Mouse (Mus musculus) intestine, postnatal 0 days (tissue): ENCODE measurements around the gene Mcm2. TPM values are rescaled to one million over a fixed set of nuclear protein-coding genes. Genes with fewer than 3 reads are reported as not detected.

Source experiments
- ATAC-seq: fragments of 200-750 bp; cut with Nextera tagmentation; 2 replicates; pipeline ENCODE4 v1.8.0; 2017; ENCODE audit warnings: mild to moderate bottlenecking, moderate TSS enrichment, moderate library complexity
- H3K27ac ChIP-seq: fragments of 300-500 bp; sonication (generic); 2 replicates; pipeline ENCODE4 v1.5.1; 2014; ENCODE audit warnings: mild to moderate bottlenecking, low read depth, low read length, moderate library complexity
- H3K27me3 ChIP-seq: fragments of 300-500 bp; sonication (generic); replicated peaks from 2 replicates; pipeline ENCODE4 v1.6.1; 2014; ENCODE audit warnings: low read length, mixed read lengths; ENCODE audit not compliant: control insufficient read depth, insufficient read depth
- H3K36me3 ChIP-seq: fragments of 300-500 bp; sonication (generic); 2 replicates; pipeline ENCODE4 v1.6.1; 2014; ENCODE audit warnings: mild to moderate bottlenecking, moderate library complexity; ENCODE audit not compliant: control insufficient read depth, insufficient read depth
- H3K4me1 ChIP-seq: fragments of 300-500 bp; sonication (generic); replicated peaks from 2 replicates; pipeline ENCODE4 v1.6.1; 2014; ENCODE audit warnings: antibody characterized with exemption, low read length, mixed read lengths; ENCODE audit not compliant: control insufficient read depth, insufficient read depth
- H3K4me2 ChIP-seq: fragments of 300-500 bp; sonication (generic); replicated peaks from 2 replicates; pipeline ENCODE4 v1.6.1; 2014; ENCODE audit warnings: low read depth, mild to moderate bottlenecking, moderate library complexity
- H3K4me3 ChIP-seq: fragments of 300-500 bp; sonication (generic); 2 replicates; pipeline ENCODE4 v1.5.1; 2014; ENCODE audit warnings: low read depth, low read length
- H3K9ac ChIP-seq: fragments of 300-500 bp; sonication (generic); 2 replicates; pipeline ENCODE4 v1.6.1; 2014; ENCODE audit warnings: mild to moderate bottlenecking, low read depth, low read length
- H3K9me3 ChIP-seq: fragments of 300-500 bp; sonication (generic); 2 replicates; pipeline ENCODE4 v1.6.1; 2016; ENCODE audit warnings: mixed run types; ENCODE audit not compliant: control insufficient read depth
- CTCF ChIP-seq: sonication (generic); IDR thresholded peaks from 2 replicates; pipeline ENCODE4 v1.5.1; 2016; ENCODE audit warnings: low read depth, mild to moderate bottlenecking, control low read depth, antibody characterized with exemption, moderate library complexity
- WGBS: fragments of 180-500 bp; shearing (Covaris S2); extraction: QIAGEN DNeasy Blood & Tissue Kit; methylation state at CpG from one replicate; pipeline ENCODE4 v1.1.7; 2014; 5-methylcytosine and 5-hydroxymethylcytosine counted together
- polyA plus RNA-seq: library from polyadenylated mRNA; unstranded; fragments of >200 nt; fragmentation: Nextera tagmentation; extraction: Ambion mirVana; gene quantifications from 2 replicates; pipeline ENCODE4 v1.2.1, GENCODE M21; 2015

The Mcm2 gene
- polyA plus RNA-seq, 1 experiment from 2014 or later: 33.1 TPM

GRCm38 (mm10) chr6:88909151-88909550, 10.6 kb upstream of the Mcm2 start:
- TF ChIP-seq CTCF: no peak

GRCm38 (mm10) chr6:88906369-88907108, 8.0 kb upstream of the Mcm2 start:
- Histone ChIP-seq H3K4me1 (peaks cover 12% of the 10 kb centered on the region), H3K9ac (no peak overlapping the region), H3K27ac (no peak overlapping the region), H3K9me3 (no peaks in the 10 kb centered on the region), H3K27me3 (no peaks in the 10 kb centered on the region), H3K36me3 (peaks cover 38% of the 10 kb centered on the region), H3K4me2 (0 out of 2 replicates have a peak overlapping the region, but pooled peaks have one; percentile 7), H3K4me3 (no peak overlapping the region)
- WGBS: 17% methylated on average over 16 of the region's 16 CpGs
- peak; percentile 95 for TF ChIP-seq CTCF
- peak; percentile 11; the same call in 1 of the 2 replicates for ATAC-seq

More at GRCm38 (mm10) chr6:88909151-88909550, 10.6 kb upstream of the Mcm2 start:
- WGBS: 91% methylated on average over 6 of the region's 6 CpGs
- H3K4me2 ChIP-seq: no peak overlapping the region
- H3K27ac ChIP-seq: no peak overlapping the region
- H3K36me3 ChIP-seq: peaks cover 48% of the 10 kb centered on the region
- H3K9me3 ChIP-seq: no peaks in the 10 kb centered on the region
- no peak overlapping the region for H3K9ac ChIP-seq
- no peak overlapping the region for H3K4me3 ChIP-seq
- no peaks in the 10 kb centered on the region for H3K27me3 ChIP-seq
- 0 out of 2 replicates have a peak, but pooled peaks cover 3% of the 10 kb centered on the region for H3K4me1 ChIP-seq
- ATAC-seq: no peak

GRCm38 (mm10) chr6:88905042-88905441, 6.5 kb upstream of the Mcm2 start:
- H3K27me3 ChIP-seq: no peaks in the 10 kb centered on the region
- no peak overlapping the region for H3K4me2 ChIP-seq
- no peak for TF ChIP-seq CTCF
- H3K27ac ChIP-seq: peak overlapping the region; percentile 15; the same call in 1 of the 2 replicates
- H3K9me3 ChIP-seq: no peaks in the 10 kb centered on the region
- no peak overlapping the region for H3K4me3 ChIP-seq
- no peak for ATAC-seq
- peaks cover 18% of the 10 kb centered on the region for H3K4me1 ChIP-seq
- peaks cover 23% of the 10 kb centered on the region; the same call in 1 of the 2 replicates for H3K36me3 ChIP-seq
- no peak overlapping the region for H3K9ac ChIP-seq
- 82% methylated on average over 7 of the region's 7 CpGs for WGBS

GRCm38 (mm10) chr6:88904456-88904974, 5.9 kb upstream of the Mcm2 start:
- no peak for ATAC-seq
- H3K4me3 ChIP-seq: no peak overlapping the region
- H3K4me2 ChIP-seq: no peak overlapping the region
- H3K27ac ChIP-seq: 0 out of 2 replicates have a peak overlapping the region, but pooled peaks have one; percentile 15
- WGBS: 72% methylated on average over 4 of the region's 4 CpGs
- TF ChIP-seq CTCF: no peak
- H3K36me3 ChIP-seq: peaks cover 20% of the 10 kb centered on the region; the same call in 1 of the 2 replicates
- H3K27me3 ChIP-seq: no peaks in the 10 kb centered on the region
- H3K4me1 ChIP-seq: peaks cover 18% of the 10 kb centered on the region
- H3K9ac ChIP-seq: no peak overlapping the region
- H3K9me3 ChIP-seq: no peaks in the 10 kb centered on the region

- no peaks in the 10 kb centered on the region for H3K27me3 ChIP-seq
- 59% methylated on average over 5 of the region's 5 CpGs for WGBS
- peak overlapping the region; percentile 78; the same call in 1 of the 2 replicates for H3K9ac ChIP-seq
- H3K9me3 ChIP-seq: no peaks in the 10 kb centered on the region
- H3K36me3 ChIP-seq: peaks cover 16% of the 10 kb centered on the region; the same call in 1 of the 2 replicates
- peaks cover 18% of the 10 kb centered on the region for H3K4me1 ChIP-seq
- peak overlapping the region; percentile 35 for H3K27ac ChIP-seq
- H3K4me3 ChIP-seq: peak overlapping the region; percentile 67; the same call in 1 of the 2 replicates
- TF ChIP-seq CTCF: no peak
- ATAC-seq: no peak
- peak overlapping the region; percentile 69 for H3K4me2 ChIP-seq
These were observed 5.1 kb upstream of the Mcm2 start for GRCm38 (mm10) chr6:88903708-88904107.
